Mouse (Mus musculus): Measurements from ENCODE around the gene Uaca.
"Not testable (repeated sequence)": the region's sequence is repeated elsewhere in the genome, so short reads cannot be mapped to it uniquely, and the experiment has no call there.

Uaca gene

DNA sequence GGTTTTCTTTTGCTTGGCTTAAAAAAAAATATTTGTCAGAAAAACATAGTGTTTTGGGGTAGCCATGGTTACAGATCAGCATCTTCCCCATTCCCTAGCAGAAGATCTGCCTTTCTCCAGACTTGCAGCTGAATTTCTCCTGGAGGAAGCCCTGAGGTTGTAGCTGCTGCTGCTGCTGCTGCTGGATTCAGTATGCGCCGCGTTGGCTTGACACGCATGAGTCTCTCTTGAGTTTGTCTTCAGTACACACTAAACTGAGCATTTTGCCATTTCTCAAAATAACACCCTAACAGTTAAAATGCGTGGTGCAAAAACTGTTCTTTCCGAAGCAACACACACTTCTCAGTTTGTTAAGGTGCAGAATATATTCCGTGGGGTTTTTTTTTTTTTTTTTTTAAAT lies 1.7 kb downstream of the Uaca start:
- DNase-seq, result no peak

DNA sequence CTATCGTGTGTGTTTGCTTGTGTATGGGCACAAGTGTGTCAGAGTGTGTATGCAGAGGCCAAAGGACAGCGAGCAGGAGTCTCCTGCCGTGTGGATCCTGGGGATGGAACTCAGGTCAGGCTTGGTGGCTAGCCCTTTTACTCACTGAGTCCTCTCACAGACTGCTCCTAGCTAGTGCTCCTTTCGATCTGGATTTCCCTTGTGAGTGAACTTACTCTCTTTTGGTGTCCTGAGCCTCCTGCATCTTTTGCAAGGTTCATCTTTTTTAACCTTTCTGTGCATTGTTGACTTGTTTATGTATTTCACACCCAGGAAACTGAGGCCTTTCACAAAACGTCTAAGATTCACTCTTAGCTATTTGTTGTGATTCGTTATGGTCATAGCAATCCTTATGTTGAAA lies 2.8 kb downstream of the Uaca start:
- no peak for DNase-seq

DNA sequence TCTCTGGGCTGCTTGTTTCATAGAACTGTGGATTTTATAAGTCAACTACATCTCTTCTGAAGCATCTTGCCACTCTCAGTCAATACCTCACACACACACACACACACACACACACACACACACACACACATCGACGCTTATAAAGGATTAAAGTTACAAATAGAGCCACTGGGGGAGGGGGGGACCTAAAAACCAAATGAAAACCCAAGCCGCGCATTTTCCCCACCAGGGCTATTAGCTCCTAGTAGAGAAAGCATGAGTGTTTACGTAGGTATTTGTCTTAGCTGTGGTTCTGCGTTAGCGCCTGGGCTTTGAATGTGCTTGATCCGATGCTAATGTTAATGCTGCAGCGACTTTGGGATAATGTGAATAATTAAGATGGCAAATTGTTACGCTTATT lies 4.7 kb downstream of the Uaca start:
- no peak for DNase-seq

DNA sequence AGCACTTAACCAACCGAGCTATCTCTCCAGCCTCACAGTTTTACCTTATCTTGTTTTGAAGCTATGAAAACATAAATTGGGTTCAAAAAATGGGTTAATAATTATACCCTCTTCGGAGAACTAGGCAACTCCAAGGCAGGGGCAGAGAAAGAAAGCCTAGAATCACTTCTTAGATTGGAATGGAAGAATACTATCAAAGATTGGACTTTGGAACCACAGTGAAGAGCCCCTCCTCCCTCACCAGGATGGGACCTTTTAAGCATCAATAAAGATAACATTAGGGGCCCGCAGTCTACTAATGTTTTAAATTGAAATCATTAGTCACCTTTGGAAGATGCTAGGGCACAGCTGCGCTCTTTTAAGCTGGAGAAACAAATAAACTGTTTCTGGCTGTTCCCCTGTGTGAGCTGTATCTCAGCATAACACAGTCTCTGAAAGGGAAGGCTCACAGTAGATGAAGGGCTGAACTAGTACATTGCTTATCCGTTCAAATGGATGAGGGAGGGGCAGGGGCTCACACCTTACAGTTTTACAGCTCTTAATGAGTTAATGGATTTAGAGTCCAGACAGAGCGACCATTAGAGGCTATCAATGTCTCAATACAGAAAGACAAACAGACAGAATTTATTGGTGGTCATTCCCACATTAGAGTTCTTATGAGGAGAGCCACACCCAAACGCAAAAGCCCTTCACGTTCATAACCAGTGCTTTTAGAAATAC lies 6.5 kb downstream of the Uaca start:
- DNase-seq, result no peak

DNA sequence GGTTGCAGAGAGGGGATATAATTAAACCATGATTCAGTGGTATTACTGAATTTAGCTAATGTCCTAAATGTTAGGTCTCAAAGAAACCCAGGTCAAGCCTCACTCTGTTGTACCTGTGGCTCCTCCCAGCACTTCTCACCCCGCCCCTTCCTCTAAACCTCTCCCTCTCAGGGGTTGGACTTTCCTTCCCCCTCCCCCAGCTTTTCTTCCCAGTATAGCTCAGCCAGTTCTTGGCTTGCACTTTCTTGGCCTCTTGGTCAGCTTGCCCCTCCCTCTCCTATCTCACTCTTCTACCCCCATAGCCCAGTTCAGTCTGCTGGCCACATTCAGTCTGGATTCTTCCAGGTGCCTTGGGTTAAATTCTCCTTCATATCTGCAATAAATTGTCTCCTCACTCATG lies 7.4 kb downstream of the Uaca start:
- DNase-seq, result peak; percentile 24

DNA sequence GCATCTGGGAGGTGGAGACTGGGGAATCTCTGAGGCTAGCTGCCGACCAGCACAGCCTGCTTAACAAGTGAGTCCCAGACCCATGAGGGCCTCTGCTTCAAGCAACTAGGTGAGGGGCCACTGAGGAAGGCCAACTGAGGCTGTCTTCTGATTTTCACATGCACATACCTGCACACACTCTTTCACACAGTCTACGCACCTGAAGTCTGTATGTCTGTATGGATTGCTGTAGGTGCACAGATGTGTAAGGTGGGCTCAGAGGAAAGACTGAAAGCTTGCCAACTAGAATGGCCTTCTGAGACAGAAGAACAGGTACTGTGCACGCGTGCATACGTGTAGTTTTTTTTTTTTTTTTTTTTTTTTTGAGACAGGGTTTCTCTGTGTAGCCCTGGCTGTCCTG lies 8.0 kb downstream of the Uaca start:
- no peak for DNase-seq

DNA sequence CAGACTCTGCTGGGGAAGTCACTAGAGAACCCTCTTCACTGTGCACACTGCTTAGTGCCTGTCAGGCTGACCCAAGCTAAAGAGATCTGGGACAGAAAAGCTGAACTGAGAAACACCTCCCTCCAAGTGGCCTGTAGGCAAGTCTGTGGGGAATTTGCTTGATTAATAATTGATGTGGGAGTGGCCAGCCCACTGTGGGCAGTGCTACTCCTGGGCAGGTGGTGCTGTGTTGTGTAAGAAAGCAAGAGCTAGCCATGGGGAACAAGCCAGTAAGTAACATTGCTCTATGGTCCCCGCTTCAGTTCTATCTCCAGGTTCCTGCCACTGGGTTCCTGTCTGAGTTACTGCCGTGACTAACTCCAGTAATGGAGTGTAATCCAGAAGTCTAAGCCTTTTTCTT lies 11.7 kb downstream of the Uaca start:
- DNase-seq, result peak; percentile 87

DNA sequence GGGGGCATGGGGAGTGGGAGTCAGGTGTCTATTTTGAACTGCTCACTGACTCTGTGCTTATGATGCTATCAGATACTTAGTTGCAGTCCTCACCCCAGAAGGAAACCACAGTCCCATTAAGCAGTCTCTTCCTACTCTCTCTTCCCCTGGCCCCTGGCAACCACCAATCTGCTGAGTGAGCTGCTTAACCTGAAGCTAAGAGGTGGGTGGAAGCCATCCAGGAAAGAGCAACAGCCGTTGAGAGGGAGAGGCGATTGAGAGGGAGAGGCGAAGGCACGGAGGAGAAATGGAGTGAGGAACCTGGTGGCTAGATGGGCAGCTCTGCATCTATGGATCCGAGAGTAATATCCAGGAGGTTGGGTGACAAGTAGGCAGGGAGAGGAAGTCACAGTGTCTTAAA lies 13.7 kb downstream of the Uaca start:
- DNase-seq, result no peak

DNA sequence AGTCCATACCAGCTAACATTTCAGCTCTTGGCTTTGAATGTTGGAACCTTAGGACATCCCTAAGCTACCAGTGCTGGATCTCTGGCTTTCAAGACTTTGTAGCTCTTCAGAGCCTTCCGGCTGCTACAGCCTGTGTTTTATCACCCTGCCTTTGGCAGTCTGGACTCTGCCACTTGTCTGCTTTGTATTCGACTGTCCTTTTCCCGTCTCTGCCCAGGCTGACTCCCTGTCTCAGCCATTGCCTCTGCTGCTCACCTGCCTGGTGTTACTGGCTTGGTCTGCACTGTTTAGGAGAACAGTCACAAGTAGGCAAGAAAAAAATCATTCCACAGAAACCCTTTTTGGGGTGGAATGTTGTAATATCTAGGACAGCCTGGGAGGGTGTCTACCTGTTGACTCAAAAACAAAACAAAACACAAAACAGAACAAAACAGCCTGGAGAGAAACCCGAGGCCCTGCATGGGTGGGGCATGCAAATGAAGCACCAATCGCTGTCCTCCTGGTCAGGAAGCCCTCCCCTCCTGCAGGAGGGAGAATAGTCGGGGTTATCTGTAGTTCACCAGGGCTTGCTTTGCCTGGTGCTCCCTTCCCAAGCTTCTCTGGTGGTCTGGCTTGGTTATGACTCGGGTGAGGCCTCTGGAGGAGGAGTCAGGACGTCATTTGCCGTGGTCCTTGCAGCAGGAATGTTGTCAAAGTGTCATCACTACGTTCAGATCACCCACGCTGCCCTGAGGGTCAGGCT lies 19.0 kb downstream of the Uaca start:
- DNase-seq, result peak; percentile 62

DNA sequence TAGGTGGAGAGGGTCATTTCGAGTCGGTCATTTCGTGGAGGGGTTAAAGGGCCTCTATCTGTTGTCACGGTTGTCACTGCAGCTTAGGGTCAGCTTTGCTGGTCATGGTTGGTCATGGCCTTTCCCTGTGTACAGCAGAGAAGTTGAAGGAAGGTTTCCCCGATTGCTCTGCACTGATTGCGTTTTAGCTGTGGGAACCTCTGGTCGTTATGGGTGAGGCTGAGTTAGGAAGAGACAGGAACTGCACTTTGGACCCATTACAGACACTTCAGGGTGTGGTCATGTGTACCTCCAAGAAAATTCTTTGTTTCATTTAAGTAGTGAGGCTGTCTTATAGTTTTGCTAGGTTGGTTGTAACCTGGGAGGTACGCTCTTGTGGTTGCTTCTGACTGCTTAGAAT lies 21.2 kb downstream of the Uaca start:
- DNase-seq, result no peak

DNA sequence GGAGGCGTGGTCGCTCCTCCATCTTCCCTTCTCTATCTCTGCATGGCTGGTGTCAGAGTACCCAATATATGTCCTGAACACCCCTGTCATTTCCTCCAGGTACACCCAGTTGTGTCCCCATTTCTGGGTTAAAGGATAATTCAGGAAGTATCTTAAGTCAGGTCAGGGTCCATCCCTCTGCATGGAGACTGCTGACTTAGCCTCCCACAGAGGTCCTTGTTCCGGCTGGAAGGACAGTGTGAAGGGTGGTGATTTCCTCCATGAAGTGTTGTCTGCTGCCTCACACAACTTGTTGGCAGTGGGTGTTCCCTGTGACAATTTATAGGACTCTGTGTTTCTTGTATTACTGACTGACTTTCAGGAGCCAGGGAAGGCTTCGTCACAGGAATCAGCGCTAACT lies 23.2 kb downstream of the Uaca start:
- peak; percentile 83 for DNase-seq

DNA sequence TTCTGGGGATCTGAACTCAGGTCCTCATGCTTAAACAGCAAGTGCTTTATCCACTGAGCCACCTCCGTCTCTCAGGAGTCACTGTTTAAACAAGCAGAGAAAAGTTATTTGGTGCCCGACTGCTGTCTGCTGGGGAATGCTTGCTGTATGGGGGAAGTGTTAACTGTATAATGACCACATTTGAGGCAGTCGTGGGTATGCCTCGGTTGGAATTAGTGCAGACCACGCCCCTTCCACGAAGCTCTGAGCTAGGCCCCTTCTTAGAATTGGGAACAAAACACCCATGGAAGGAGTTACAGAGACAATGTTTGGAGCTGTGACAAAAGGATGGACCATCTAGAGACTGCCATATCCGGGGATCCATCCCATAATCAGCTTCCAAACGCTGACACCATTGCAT lies 24.2 kb downstream of the Uaca start:
- not testable (repeated sequence) for DNase-seq

DNA sequence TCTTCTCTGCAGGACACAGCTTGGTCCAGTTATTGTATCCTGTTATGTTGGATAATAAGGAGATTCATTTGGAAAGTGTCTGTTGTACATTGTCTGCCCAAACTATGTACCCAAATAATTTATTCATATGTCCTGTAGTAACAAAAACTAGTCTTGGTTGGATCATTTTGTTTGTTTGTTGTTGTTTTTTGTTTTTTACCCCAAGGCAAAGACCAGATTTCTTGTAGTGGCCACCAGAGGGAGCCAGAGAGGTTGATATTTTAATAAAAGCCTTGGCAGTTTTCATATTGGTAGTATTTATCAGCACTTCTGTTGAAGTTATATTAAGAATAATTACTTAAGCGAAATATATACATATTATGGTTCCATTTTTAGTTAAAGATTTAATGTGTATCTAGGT lies 25.0 kb downstream of the Uaca start:
- no peak for DNase-seq

DNA sequence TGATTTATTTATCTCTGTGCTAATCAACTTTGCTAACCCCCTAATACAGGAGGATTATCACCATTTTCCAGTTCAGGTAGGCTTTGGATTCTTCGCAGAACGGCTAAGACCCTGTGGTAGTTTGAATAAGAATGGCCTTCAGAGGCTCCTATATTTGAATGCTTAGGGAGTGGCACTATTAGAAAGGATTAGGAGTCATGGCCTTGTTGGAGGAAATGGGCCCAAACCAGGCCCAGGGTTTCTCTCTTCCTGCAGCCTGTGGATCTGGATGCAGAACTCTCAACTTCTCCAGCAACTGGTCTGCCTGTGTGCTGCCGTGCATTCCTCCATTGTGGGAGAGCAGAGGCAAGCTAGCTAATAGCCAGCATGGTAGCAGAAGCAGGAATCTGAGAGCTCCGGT lies 27.2 kb downstream of the Uaca start:
- DNase-seq, result no peak

DNA sequence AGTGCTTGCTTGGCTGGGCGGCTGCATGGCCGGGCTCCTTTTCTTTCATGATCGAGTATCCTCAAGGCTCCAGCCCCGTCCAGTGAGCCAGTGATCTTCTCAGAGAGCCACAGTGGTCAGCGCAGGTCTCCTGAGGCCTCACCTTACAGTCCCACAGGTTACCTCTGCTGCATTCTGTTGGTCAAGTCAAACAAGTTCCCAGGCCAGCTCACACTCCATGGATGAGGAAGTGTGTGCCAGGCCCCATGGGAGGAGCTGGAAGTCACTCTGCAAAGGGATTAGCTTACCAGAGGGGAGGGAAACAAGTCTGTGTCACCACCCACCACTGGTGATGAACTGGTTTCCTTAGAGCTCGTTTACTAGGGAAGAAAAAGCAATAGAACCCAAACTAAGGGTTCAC lies 28.3 kb downstream of the Uaca start:
- DNase-seq, result no peak

DNA sequence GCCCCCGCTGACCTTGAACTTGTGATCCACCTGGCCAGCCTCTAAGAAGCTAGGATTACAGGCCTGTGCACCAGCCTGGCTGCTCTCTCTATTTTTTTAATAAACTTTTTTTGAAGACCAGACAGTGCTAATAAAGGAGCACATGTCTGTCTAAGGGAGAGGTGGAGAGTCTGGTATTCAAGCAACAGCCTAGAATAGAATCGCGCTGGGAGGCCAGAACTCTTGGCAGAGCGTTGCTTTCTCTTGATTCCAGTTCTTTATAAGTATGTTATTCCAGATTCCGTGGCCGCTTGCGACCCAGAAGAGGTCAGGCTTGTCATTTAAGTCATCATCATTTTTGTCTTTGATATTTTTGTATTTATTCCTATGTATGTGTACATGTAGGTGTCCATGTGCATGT lies 31.2 kb downstream of the Uaca start:
- no peak for DNase-seq

DNA sequence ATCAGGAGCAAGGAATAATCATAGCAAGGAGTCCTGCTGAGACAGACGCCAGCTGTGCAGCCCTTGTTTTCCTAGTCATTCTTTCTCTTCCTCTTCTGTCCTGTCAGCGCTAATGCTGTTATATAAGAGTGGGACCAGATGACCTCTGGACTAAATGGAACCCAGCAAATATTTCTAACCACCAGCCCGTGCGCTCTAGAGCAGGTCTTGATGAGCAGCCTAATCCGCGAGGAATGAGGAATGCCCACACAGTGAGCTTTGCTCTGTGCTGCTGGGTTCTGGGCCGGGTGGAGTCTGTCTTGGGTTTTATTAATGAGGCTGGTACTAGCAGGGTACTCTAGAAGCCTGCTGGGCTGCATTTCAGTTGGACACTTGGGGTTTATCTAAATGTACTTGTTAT lies 32.4 kb downstream of the Uaca start:
- peak; percentile 93 for DNase-seq

DNA sequence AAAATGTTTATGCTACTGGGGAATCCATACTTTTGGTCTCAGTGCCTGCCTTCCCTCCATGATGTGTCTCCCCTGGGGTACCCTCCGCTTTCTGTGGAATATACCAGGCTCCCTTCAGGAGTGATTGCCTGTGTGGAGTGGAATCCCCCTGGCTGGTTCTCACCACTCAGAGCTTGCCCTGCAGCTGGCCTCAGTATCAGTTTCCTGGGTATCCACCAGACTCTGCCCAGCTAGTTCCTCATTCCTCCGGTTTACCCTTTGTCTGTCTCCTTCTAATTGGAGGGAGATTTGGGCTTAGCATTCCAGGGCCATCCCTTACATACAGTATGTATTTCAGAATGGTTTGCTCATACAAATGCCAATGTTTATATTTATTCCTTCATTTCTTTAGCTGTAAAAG lies 33.9 kb downstream of the Uaca start:
- no peak for DNase-seq

DNA sequence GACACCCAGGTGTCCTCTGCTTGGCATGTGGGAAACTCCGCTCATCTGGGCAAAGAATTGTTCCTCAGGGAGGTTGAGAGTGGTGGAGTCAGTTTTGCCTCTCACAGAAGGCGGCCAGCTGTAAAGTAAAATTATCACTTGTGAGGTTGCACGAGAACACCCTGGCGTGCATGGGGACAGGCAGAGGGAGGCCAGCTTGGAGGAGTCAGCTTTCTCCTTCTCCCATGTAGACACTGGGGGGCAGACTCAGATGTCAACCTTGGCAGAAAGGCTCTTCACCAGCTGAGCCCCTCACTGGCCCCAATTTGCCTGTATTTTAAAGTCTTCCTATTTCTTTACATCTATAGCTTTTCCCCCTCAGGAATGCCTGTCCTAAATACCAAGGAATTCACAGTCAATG lies 35.3 kb downstream of the Uaca start:
- DNase-seq, result no peak

DNA sequence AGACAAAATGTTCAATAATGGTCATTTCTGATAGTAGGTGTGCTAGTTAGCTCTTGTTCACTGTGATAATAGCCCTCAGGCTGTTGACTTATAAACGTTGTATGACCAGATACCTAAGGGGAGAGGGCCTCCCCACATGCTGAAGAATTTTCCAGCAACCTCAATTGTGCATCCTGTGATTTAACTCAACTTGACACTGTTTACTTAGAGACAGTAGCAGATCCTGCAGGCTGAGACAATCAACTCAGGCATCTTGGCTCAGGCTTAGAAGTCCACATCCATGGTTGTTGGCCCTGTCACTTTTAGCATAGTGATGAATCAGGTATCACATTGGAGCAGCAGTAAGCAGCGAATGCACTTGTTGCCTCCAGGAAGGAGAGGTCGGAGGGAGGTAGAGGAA lies 35.7 kb downstream of the Uaca start:
- DNase-seq, result no peak

DNA sequence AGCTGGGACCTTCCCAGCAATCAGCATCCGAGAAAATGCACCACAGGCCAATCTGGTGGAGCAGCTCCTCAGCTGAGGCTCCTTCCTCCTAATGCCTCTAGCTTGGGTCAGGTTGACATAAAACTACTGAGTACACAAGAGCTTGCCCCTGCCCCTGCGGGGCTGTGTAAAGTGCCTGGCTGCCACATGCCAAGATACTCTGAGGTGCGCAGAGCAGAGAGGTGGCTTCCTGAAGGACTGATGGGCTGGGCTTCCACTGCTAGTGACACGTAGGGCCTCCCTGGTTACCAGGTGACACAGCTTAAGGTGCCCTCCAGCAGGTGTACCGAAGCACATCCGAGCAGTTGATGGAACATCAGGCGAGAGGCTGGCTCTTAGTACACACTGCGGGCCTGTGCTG lies 37.9 kb downstream of the Uaca start:
- no peak for DNase-seq

DNA sequence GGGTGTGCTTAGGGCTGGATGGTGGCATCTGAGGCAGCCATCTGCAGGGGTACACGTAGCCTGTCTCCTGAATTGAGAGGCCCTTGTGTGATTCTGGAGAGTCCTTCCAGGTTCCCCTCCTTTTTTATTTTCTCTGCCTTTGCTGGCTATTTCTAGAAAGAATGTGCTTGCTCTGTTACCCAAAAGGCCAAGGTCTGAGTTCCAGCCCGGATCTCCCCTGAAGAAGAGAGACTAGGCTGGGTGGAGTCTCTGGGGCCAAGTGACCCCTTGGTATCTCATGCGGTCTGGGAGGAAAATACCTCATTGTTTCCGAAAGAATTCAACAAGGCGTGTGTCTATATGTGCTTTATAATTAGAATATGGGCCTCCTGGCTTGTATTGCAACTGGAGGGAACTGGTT lies 41.8 kb downstream of the Uaca start:
- DNase-seq, result no peak

DNA sequence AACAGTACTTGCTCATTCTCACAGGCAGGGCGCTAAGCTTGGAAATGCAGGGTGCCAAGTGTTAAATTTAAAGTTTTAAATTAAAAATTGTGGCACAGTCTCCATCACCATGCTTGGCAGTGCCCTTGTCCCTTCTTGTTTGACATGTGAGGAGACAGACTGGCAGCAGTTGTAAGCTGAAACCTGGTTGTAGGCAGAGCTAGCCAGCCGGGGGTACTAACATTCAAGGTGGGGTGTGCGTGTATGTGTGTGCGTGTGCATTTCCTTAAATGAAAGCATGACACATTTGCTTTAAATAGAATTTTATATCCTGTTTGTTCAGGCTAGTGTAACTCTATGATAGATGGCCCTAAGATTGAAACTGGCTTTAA lies 42.7 kb downstream of the Uaca start:
- no peak for DNase-seq

DNA sequence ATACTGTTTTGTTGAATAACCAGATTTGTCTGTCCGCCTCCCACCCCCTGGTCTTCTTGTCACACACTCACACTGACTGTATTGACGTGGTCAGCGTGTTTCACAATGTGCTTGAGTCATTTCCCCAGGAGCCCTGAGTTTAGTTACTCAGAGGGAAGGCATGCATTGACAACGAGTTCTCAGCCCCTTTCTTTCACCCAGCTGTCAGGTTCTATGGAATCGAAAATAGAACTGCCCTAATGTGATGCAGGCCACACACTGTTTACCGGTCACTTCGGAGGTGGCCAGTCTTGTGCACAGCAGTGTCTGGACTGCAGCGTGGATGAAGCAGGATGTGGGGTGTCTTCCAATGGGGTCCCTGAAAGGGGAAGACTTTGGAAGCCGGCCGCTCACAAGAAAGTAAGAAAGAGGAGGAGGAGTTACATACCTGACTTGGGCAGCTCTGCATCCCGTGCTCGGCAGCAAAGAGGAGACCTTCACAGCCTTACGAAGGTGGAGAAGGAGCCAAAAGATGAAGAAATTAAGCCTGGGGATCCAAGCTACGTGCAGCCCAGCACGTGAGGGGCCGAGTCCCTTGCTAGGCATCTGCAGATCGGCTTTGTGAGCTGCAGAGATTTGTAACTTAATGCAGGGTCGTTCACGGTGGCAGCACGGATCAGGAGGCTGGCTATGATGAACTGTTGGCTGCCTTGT lies 43.3 kb downstream of the Uaca start:
- peak; percentile 58 for DNase-seq
